Mouse (Mus musculus): ENCODE measurements at regions not wholly inside any gene's neighbourhood (a gene's known extent, or its start where the extent isn't known, plus 50 kb on each side); places are given as distances from the start of the nearest gene placed in this dataset.

- Histone ChIP-seq H3ac (ENCODE audit: control insufficient read depth, insufficient read length, low read depth) (no peak overlapping the region), H3K4me3 (ENCODE audit: insufficient read depth, poor library complexity, severe bottlenecking) (no peak overlapping the region), H3K79me3 (ENCODE audit: low read depth) (no peaks in the 10 kb centered on the region), H3K36me3 (ENCODE audit: control insufficient read depth, insufficient read depth) (no peaks in the 10 kb centered on the region), H3K79me2 (ENCODE audit: control insufficient read depth, insufficient read depth) (no peaks in the 10 kb centered on the region), H3K27me3 (ENCODE audit: control insufficient read depth, insufficient read depth, insufficient read length) (no peaks in the 10 kb centered on the region)
- TF ChIP-seq CEBPB (IDR thresholded peaks at IDR 0.05; ENCODE audit: low read depth) = no peak
- TF ChIP-seq CTCF (IDR thresholded peaks at IDR 0.05; ENCODE audit: control insufficient read depth, insufficient read depth, insufficient read length) = no peak
- no peak for TF ChIP-seq USF1 (IDR thresholded peaks at IDR 0.05; ENCODE audit: low read depth)
- no peak for TF ChIP-seq MYOG (IDR thresholded peaks at IDR 0.05; ENCODE audit: control insufficient read depth, extremely low read depth, insufficient read length)
- no peak for TF ChIP-seq MAX (IDR thresholded peaks at IDR 0.05)
- no peak for TF ChIP-seq MYOD1 (IDR thresholded peaks at IDR 0.05; ENCODE audit: control insufficient read depth, insufficient read length, low read depth)
- no peak for TF ChIP-seq FOSL1 (IDR thresholded peaks at IDR 0.05; ENCODE audit: insufficient read depth, low read length, poor library complexity, severe bottlenecking)
Measured at GRCm38 (mm10) chr1:184257356-184257755, 223.3 kb upstream of the 1700056E22Rik start.

- no peaks in the 10 kb centered on the region for H3K27me3 ChIP-seq (ENCODE audit: control insufficient read depth, insufficient read depth, insufficient read length)
- H3ac ChIP-seq (ENCODE audit: control insufficient read depth, insufficient read length, low read depth) = no peak overlapping the region
- no peaks in the 10 kb centered on the region for H3K79me2 ChIP-seq (ENCODE audit: control insufficient read depth, insufficient read depth)
- H3K36me3 ChIP-seq (ENCODE audit: control insufficient read depth, insufficient read depth) = no peaks in the 10 kb centered on the region
- H3K4me3 ChIP-seq (ENCODE audit: insufficient read depth, poor library complexity, severe bottlenecking) = no peak overlapping the region
- no peak for TF ChIP-seq MAX (IDR thresholded peaks at IDR 0.05)
- no peak for TF ChIP-seq MYOD1 (IDR thresholded peaks at IDR 0.05; ENCODE audit: control insufficient read depth, insufficient read length, low read depth)
- no peak for TF ChIP-seq FOSL1 (IDR thresholded peaks at IDR 0.05; ENCODE audit: insufficient read depth, low read length, poor library complexity, severe bottlenecking)
- no peaks in the 10 kb centered on the region for H3K79me3 ChIP-seq (ENCODE audit: low read depth)
Measured at GRCm38 (mm10) chr1:184254951-184255350, 220.8 kb upstream of the 1700056E22Rik start.

- H3K79me2 ChIP-seq (ENCODE audit: control insufficient read depth, insufficient read depth) = no peaks in the 10 kb centered on the region
- no peak overlapping the region for H3K4me3 ChIP-seq (ENCODE audit: insufficient read depth, poor library complexity, severe bottlenecking)
- no peaks in the 10 kb centered on the region for H3K36me3 ChIP-seq (ENCODE audit: control insufficient read depth, insufficient read depth)
- H3K79me3 ChIP-seq (ENCODE audit: low read depth) = no peaks in the 10 kb centered on the region
- no peak for TF ChIP-seq MYOD1 (IDR thresholded peaks at IDR 0.05; ENCODE audit: control insufficient read depth, insufficient read length, low read depth)
- TF ChIP-seq MYOG (IDR thresholded peaks at IDR 0.05; ENCODE audit: control insufficient read depth, extremely low read depth, insufficient read length) = no peak
- TF ChIP-seq FOSL1 (IDR thresholded peaks at IDR 0.05; ENCODE audit: insufficient read depth, low read length, poor library complexity, severe bottlenecking) = no peak
- no peak for TF ChIP-seq MAX (IDR thresholded peaks at IDR 0.05)
- TF ChIP-seq USF1 (IDR thresholded peaks at IDR 0.05; ENCODE audit: low read depth) = no peak
- TF ChIP-seq CTCF (IDR thresholded peaks at IDR 0.05; ENCODE audit: control insufficient read depth, insufficient read depth, insufficient read length) = no peak
- no peak overlapping the region for H3ac ChIP-seq (ENCODE audit: control insufficient read depth, insufficient read length, low read depth)
- no peaks in the 10 kb centered on the region for H3K27me3 ChIP-seq (ENCODE audit: control insufficient read depth, insufficient read depth, insufficient read length)
Measured at GRCm38 (mm10) chr1:184244730-184245488, 210.8 kb upstream of the 1700056E22Rik start.

GRCm38 (mm10) chr1:184244296-184244695 lies 210.2 kb upstream of the 1700056E22Rik start:
- H3K79me3 ChIP-seq (ENCODE audit: low read depth) = no peaks in the 10 kb centered on the region
- H3K36me3 ChIP-seq (ENCODE audit: control insufficient read depth, insufficient read depth) = no peaks in the 10 kb centered on the region
- no peaks in the 10 kb centered on the region for H3K79me2 ChIP-seq (ENCODE audit: control insufficient read depth, insufficient read depth)
- no peak overlapping the region for H3ac ChIP-seq (ENCODE audit: control insufficient read depth, insufficient read length, low read depth)
- H3K27me3 ChIP-seq (ENCODE audit: control insufficient read depth, insufficient read depth, insufficient read length) = no peaks in the 10 kb centered on the region
- TF ChIP-seq USF1 (IDR thresholded peaks at IDR 0.05; ENCODE audit: low read depth) (no peak), FOSL1 (IDR thresholded peaks at IDR 0.05; ENCODE audit: insufficient read depth, low read length, poor library complexity, severe bottlenecking) (no peak), MYOD1 (IDR thresholded peaks at IDR 0.05; ENCODE audit: control insufficient read depth, insufficient read length, low read depth) (no peak), MYOG (IDR thresholded peaks at IDR 0.05; ENCODE audit: control insufficient read depth, extremely low read depth, insufficient read length) (no peak), MAX (IDR thresholded peaks at IDR 0.05) (no peak), CTCF (IDR thresholded peaks at IDR 0.05; ENCODE audit: control insufficient read depth, insufficient read depth, insufficient read length) (no peak), CEBPB (IDR thresholded peaks at IDR 0.05; ENCODE audit: low read depth) (no peak)
- no peak overlapping the region for H3K4me3 ChIP-seq (ENCODE audit: insufficient read depth, poor library complexity, severe bottlenecking)

GRCm38 (mm10) chr1:184241846-184242245 lies 207.7 kb upstream of the 1700056E22Rik start:
- H3K79me2 ChIP-seq (ENCODE audit: control insufficient read depth, insufficient read depth) = no peaks in the 10 kb centered on the region
- no peak overlapping the region for H3K4me3 ChIP-seq (ENCODE audit: insufficient read depth, poor library complexity, severe bottlenecking)
- H3K79me3 ChIP-seq (ENCODE audit: low read depth) = no peaks in the 10 kb centered on the region
- no peak overlapping the region for H3ac ChIP-seq (ENCODE audit: control insufficient read depth, insufficient read length, low read depth)
- TF ChIP-seq FOSL1 (IDR thresholded peaks at IDR 0.05; ENCODE audit: insufficient read depth, low read length, poor library complexity, severe bottlenecking) = no peak
- TF ChIP-seq MYOD1 (IDR thresholded peaks at IDR 0.05; ENCODE audit: control insufficient read depth, insufficient read length, low read depth) = no peak
- no peak for TF ChIP-seq CTCF (IDR thresholded peaks at IDR 0.05; ENCODE audit: control insufficient read depth, insufficient read depth, insufficient read length)
- TF ChIP-seq MYOG (IDR thresholded peaks at IDR 0.05; ENCODE audit: control insufficient read depth, extremely low read depth, insufficient read length) = no peak
- TF ChIP-seq CEBPB (IDR thresholded peaks at IDR 0.05; ENCODE audit: low read depth) = no peak
- no peak for TF ChIP-seq USF1 (IDR thresholded peaks at IDR 0.05; ENCODE audit: low read depth)
- TF ChIP-seq MAX (IDR thresholded peaks at IDR 0.05) = no peak
- H3K27me3 ChIP-seq (ENCODE audit: control insufficient read depth, insufficient read depth, insufficient read length) = no peaks in the 10 kb centered on the region
- H3K36me3 ChIP-seq (ENCODE audit: control insufficient read depth, insufficient read depth) = no peaks in the 10 kb centered on the region

All from C2C12 (cell line).